Mouse (Mus musculus) midbrain, embryonic 15.5 days (tissue): ENCODE data around the gene Pced1b. TPM values are rescaled to one million over a fixed set of nuclear protein-coding genes. Genes with fewer than 3 reads are reported as not detected.
"Not testable (repeated sequence)": the region's sequence is repeated elsewhere in the genome, so short reads cannot be mapped to it uniquely, and the experiment has no call there.

Experiments used
- ATAC-seq: fragments of 200-750 bp; cut with Nextera tagmentation; replicated peaks from 2 replicates; pipeline ENCODE4 v1.8.0; 2017; ENCODE audit warnings: moderate TSS enrichment
- H3K27ac ChIP-seq: fragments of 300-500 bp; sonication (generic); 2 replicates; pipeline ENCODE4 v1.5.1; 2015; ENCODE audit warnings: mild to moderate bottlenecking, inconsistent platforms
- H3K27me3 ChIP-seq: fragments of 300-500 bp; sonication (generic); replicated peaks from 2 replicates; pipeline ENCODE4 v1.6.1; 2015; ENCODE audit warnings: inconsistent platforms
- H3K36me3 ChIP-seq: fragments of 300-500 bp; sonication (generic); replicated peaks from 2 replicates; pipeline ENCODE4 v1.6.1; 2015; ENCODE audit warnings: inconsistent platforms
- H3K4me1 ChIP-seq: fragments of 300-500 bp; sonication (generic); 2 replicates; pipeline ENCODE4 v1.6.1; 2015; ENCODE audit warnings: inconsistent platforms
- H3K4me2 ChIP-seq: fragments of 300-500 bp; sonication (generic); 2 replicates; pipeline ENCODE4 v1.6.1; 2015; ENCODE audit warnings: inconsistent platforms, mild to moderate bottlenecking, moderate library complexity
- H3K4me3 ChIP-seq: fragments of 300-500 bp; sonication (generic); 2 replicates; pipeline ENCODE4 v1.5.1; 2015; ENCODE audit warnings: mild to moderate bottlenecking, inconsistent platforms
- H3K9ac ChIP-seq: fragments of 300-500 bp; sonication (generic); 2 replicates; pipeline ENCODE4 v1.6.1; 2015; ENCODE audit warnings: mild to moderate bottlenecking, inconsistent platforms
- H3K9me3 ChIP-seq: fragments of 300-500 bp; sonication (generic); 2 replicates; pipeline ENCODE4 v1.6.1; 2016; ENCODE audit warnings: inconsistent platforms
- WGBS: fragments of 180-500 bp; shearing (Covaris S2); methylation state at CpG from one replicate; pipeline ENCODE4 v1.1.7; 2015; ENCODE audit warnings: mixed read lengths; 5-methylcytosine and 5-hydroxymethylcytosine counted together
- polyA plus RNA-seq: library from polyadenylated mRNA; unstranded; fragments of >200 nt; fragmentation: Nextera tagmentation; extraction: Ambion mirVana; gene quantifications from 2 replicates; pipeline ENCODE4 v1.2.1, GENCODE M21; 2015

Pced1b gene
- polyA plus RNA-seq, 1 experiment from 2014 or later, result 6.2 TPM

- no peak overlapping the region for H3K27ac ChIP-seq
- 61% methylated on average over 8 of the region's 8 CpGs for WGBS
- H3K9me3 ChIP-seq, result no peaks in the 10 kb centered on the region
- no peaks in the 10 kb centered on the region for H3K27me3 ChIP-seq
- no peak for ATAC-seq
- H3K36me3 ChIP-seq, result no peaks in the 10 kb centered on the region
- no peak overlapping the region for H3K9ac ChIP-seq
- no peaks in the 10 kb centered on the region for H3K4me1 ChIP-seq
- no peak overlapping the region for H3K4me2 ChIP-seq
- no peak overlapping the region for H3K4me3 ChIP-seq
Observed at GRCm38 (mm10) chr15:97351016-97351415, 104.1 kb downstream of the Pced1b start.

GRCm38 (mm10) chr15:97351681-97352080 is 104.8 kb downstream of the Pced1b start:
- no peak overlapping the region for H3K27ac ChIP-seq
- H3K4me1 ChIP-seq, result no peaks in the 10 kb centered on the region
- H3K9me3 ChIP-seq, result no peaks in the 10 kb centered on the region
- WGBS, result 94% methylated on average over 5 of the region's 5 CpGs
- no peaks in the 10 kb centered on the region for H3K36me3 ChIP-seq
- no peak overlapping the region for H3K4me3 ChIP-seq
- no peak overlapping the region for H3K4me2 ChIP-seq
- no peak for ATAC-seq
- H3K27me3 ChIP-seq, result no peaks in the 10 kb centered on the region
- H3K9ac ChIP-seq, result no peak overlapping the region

- no peaks in the 10 kb centered on the region for H3K36me3 ChIP-seq
- 0 out of 2 replicates have a peak, but pooled peaks cover 4% of the 10 kb centered on the region for H3K4me1 ChIP-seq
- H3K27ac ChIP-seq, result no peak overlapping the region
- no peak overlapping the region for H3K4me3 ChIP-seq
- no peaks in the 10 kb centered on the region for H3K9me3 ChIP-seq
- no peak overlapping the region for H3K4me2 ChIP-seq
- no peaks in the 10 kb centered on the region for H3K27me3 ChIP-seq
- WGBS, result 86% methylated on average over 9 of the region's 9 CpGs
- no peak overlapping the region for H3K9ac ChIP-seq
- no peak for ATAC-seq
Observed at GRCm38 (mm10) chr15:97355676-97356303, 108.9 kb downstream of the Pced1b start.

- H3K9ac ChIP-seq, result no peak overlapping the region
- H3K4me3 ChIP-seq, result no peak overlapping the region
- no peaks in the 10 kb centered on the region for H3K9me3 ChIP-seq
- no peaks in the 10 kb centered on the region for H3K36me3 ChIP-seq
- peak overlapping the region; percentile 48 for H3K27ac ChIP-seq
- H3K4me2 ChIP-seq, result no peak overlapping the region
- H3K4me1 ChIP-seq, result peaks cover 8% of the 10 kb centered on the region; the same call in 1 of the 2 replicates
- 78% methylated on average over 1 of the region's 1 CpGs for WGBS
- ATAC-seq, result peak; percentile 52; the same call in 1 of the 2 replicates
- no peaks in the 10 kb centered on the region for H3K27me3 ChIP-seq
Observed at GRCm38 (mm10) chr15:97357016-97357415, 110.1 kb downstream of the Pced1b start.

GRCm38 (mm10) chr15:97360842-97361770 is 114.2 kb downstream of the Pced1b start:
- Histone ChIP-seq H3K9ac (no peak overlapping the region), H3K4me1 (peaks cover 10% of the 10 kb centered on the region; the same call in 1 of the 2 replicates), H3K9me3 (no peaks in the 10 kb centered on the region), H3K27ac (peak overlapping the region; percentile 9; the same call in 1 of the 2 replicates), H3K36me3 (no peaks in the 10 kb centered on the region), H3K4me2 (no peak overlapping the region), H3K4me3 (no peak overlapping the region), H3K27me3 (no peaks in the 10 kb centered on the region)
- 88% methylated on average over 23 of the region's 23 CpGs for WGBS
- no peak for ATAC-seq

GRCm38 (mm10) chr15:97361771-97362171 is 114.9 kb downstream of the Pced1b start:
- Histone ChIP-seq H3K27ac (peak overlapping the region; percentile 9; the same call in 1 of the 2 replicates), H3K4me3 (no peak overlapping the region), H3K27me3 (no peaks in the 10 kb centered on the region), H3K9me3 (no peaks in the 10 kb centered on the region), H3K4me1 (peaks cover 10% of the 10 kb centered on the region; the same call in 1 of the 2 replicates), H3K9ac (no peak overlapping the region), H3K4me2 (no peak overlapping the region), H3K36me3 (no peaks in the 10 kb centered on the region)
- ATAC-seq, result no peak
- WGBS, result 76% methylated on average over 8 of the region's 8 CpGs

- H3K9me3 ChIP-seq, H3K4me3 ChIP-seq, H3K27ac ChIP-seq, H3K36me3 ChIP-seq, H3K4me1 ChIP-seq, H3K27me3 ChIP-seq, H3K9ac ChIP-seq, H3K4me2 ChIP-seq, ATAC-seq: not testable (repeated sequence)
- WGBS, result 81% methylated on average over 3 of the region's 3 CpGs
Observed at GRCm38 (mm10) chr15:97364271-97364670, 117.4 kb downstream of the Pced1b start.

- H3K4me1 ChIP-seq, result peaks cover 6% of the 10 kb centered on the region; the same call in 1 of the 2 replicates
- WGBS, result 91% methylated on average over 8 of the region's 8 CpGs
- H3K4me3 ChIP-seq, result no peak overlapping the region
- H3K27ac ChIP-seq, result no peak overlapping the region
- H3K9me3 ChIP-seq, result no peaks in the 10 kb centered on the region
- H3K9ac ChIP-seq, result no peak overlapping the region
- H3K27me3 ChIP-seq, result no peaks in the 10 kb centered on the region
- no peak overlapping the region for H3K4me2 ChIP-seq
- no peak for ATAC-seq
- H3K36me3 ChIP-seq, result no peaks in the 10 kb centered on the region
Observed at GRCm38 (mm10) chr15:97364968-97365367, 118.1 kb downstream of the Pced1b start.

GRCm38 (mm10) chr15:97368035-97368608 is 121.2 kb downstream of the Pced1b start:
- H3K4me2 ChIP-seq, result no peak overlapping the region
- H3K36me3 ChIP-seq, result no peaks in the 10 kb centered on the region
- no peak overlapping the region for H3K27ac ChIP-seq
- ATAC-seq, result no peak
- H3K9me3 ChIP-seq, result no peaks in the 10 kb centered on the region
- WGBS, result 88% methylated on average over 9 of the region's 9 CpGs
- H3K4me1 ChIP-seq, result peaks cover under 1% of the 10 kb centered on the region; the same call in 1 of the 2 replicates
- H3K9ac ChIP-seq, result no peak overlapping the region
- no peaks in the 10 kb centered on the region for H3K27me3 ChIP-seq
- no peak overlapping the region for H3K4me3 ChIP-seq

- H3K9ac ChIP-seq, result no peak overlapping the region
- ATAC-seq, result no peak
- H3K4me2 ChIP-seq, result no peak overlapping the region
- no peak overlapping the region for H3K4me3 ChIP-seq
- no peak overlapping the region for H3K27ac ChIP-seq
- no peaks in the 10 kb centered on the region for H3K36me3 ChIP-seq
- no peaks in the 10 kb centered on the region for H3K9me3 ChIP-seq
- H3K27me3 ChIP-seq, result no peaks in the 10 kb centered on the region
- WGBS, result 89% methylated on average over 7 of the region's 7 CpGs
- peaks cover 5% of the 10 kb centered on the region; the same call in 1 of the 2 replicates for H3K4me1 ChIP-seq
Observed at GRCm38 (mm10) chr15:97368631-97369030, 121.7 kb downstream of the Pced1b start.

- H3K9ac ChIP-seq, result no peak overlapping the region
- no peak for ATAC-seq
- H3K4me2 ChIP-seq, result no peak overlapping the region
- no peaks in the 10 kb centered on the region for H3K27me3 ChIP-seq
- 90% methylated on average over 10 of the region's 10 CpGs for WGBS
- H3K4me1 ChIP-seq, result peaks cover 5% of the 10 kb centered on the region; the same call in 1 of the 2 replicates
- no peak overlapping the region for H3K27ac ChIP-seq
- no peaks in the 10 kb centered on the region for H3K9me3 ChIP-seq
- no peak overlapping the region for H3K4me3 ChIP-seq
- H3K36me3 ChIP-seq, result no peaks in the 10 kb centered on the region
Observed at GRCm38 (mm10) chr15:97369144-97369543, 122.2 kb downstream of the Pced1b start.

GRCm38 (mm10) chr15:97370880-97371279 is 124.0 kb downstream of the Pced1b start:
- H3K36me3 ChIP-seq, result no peaks in the 10 kb centered on the region
- no peak overlapping the region for H3K27ac ChIP-seq
- peaks cover 5% of the 10 kb centered on the region; the same call in 1 of the 2 replicates for H3K4me1 ChIP-seq
- no peak for ATAC-seq
- no peak overlapping the region for H3K4me3 ChIP-seq
- H3K9ac ChIP-seq, result no peak overlapping the region
- H3K27me3 ChIP-seq, result no peaks in the 10 kb centered on the region
- no peaks in the 10 kb centered on the region for H3K9me3 ChIP-seq
- no peak overlapping the region for H3K4me2 ChIP-seq
- 96% methylated on average over 7 of the region's 7 CpGs for WGBS
